Mouse (Mus musculus) embryonic facial prominence, embryonic 14.5 days (tissue): Measurements from ENCODE around the gene Dnase1l3. TPM values are rescaled to one million over a fixed set of nuclear protein-coding genes. Genes with fewer than 3 reads are reported as not detected.

Experiments
- ATAC-seq: fragments of 200-750 bp; cut with Nextera tagmentation; 2 replicates; pipeline ENCODE4 v1.8.0; 2017; ENCODE audit warnings: low read depth, moderate number of reproducible peaks, moderate TSS enrichment
- DNase-seq: peaks from one replicate; pipeline ENCODE4 v3.0.0-alpha.2; 2015; ENCODE audit warnings: low spot score
- H3K27ac ChIP-seq: fragments of 300-500 bp; sonication (generic); replicated peaks from 2 replicates; pipeline ENCODE4 v1.5.1; 2014; ENCODE audit warnings: low read depth, mild to moderate bottlenecking, low read length, moderate library complexity
- H3K27me3 ChIP-seq: fragments of 300-500 bp; sonication (generic); replicated peaks from 2 replicates; pipeline ENCODE4 v1.6.1; 2014; ENCODE audit warnings: low read length; ENCODE audit not compliant: control insufficient read depth, insufficient read depth
- H3K36me3 ChIP-seq: fragments of 300-500 bp; sonication (generic); 2 replicates; pipeline ENCODE4 v1.6.1; 2014; ENCODE audit warnings: low read length, mixed read lengths; ENCODE audit not compliant: control insufficient read depth, insufficient read depth
- H3K4me1 ChIP-seq: fragments of 300-500 bp; sonication (generic); 2 replicates; pipeline ENCODE4 v1.6.1; 2014; ENCODE audit warnings: antibody characterized with exemption, low read length; ENCODE audit not compliant: control insufficient read depth, insufficient read depth
- H3K4me2 ChIP-seq: fragments of 300-500 bp; sonication (generic); 2 replicates; pipeline ENCODE4 v1.6.1; 2014; ENCODE audit warnings: low read depth, mild to moderate bottlenecking, low read length, moderate library complexity, mixed read lengths
- H3K4me3 ChIP-seq: fragments of 300-500 bp; sonication (generic); 2 replicates; pipeline ENCODE4 v1.5.1; 2014; ENCODE audit warnings: low read depth, mild to moderate bottlenecking, low read length
- H3K9ac ChIP-seq: fragments of 300-500 bp; sonication (generic); 2 replicates; pipeline ENCODE4 v1.6.1; 2014; ENCODE audit warnings: low read depth, mild to moderate bottlenecking, low read length, moderate library complexity, mixed read lengths
- H3K9me3 ChIP-seq: fragments of 300-500 bp; sonication (generic); 2 replicates; pipeline ENCODE4 v1.6.1; 2016; ENCODE audit warnings: low read length; ENCODE audit not compliant: control insufficient read depth
- WGBS: fragments of 180-500 bp; shearing (Covaris S2); extraction: QIAGEN DNeasy Blood & Tissue Kit; methylation state at CpG from one replicate; pipeline ENCODE4 v1.1.7; 2014; 5-methylcytosine and 5-hydroxymethylcytosine counted together
- polyA plus RNA-seq: library from polyadenylated mRNA; unstranded; fragments of >200 nt; fragmentation: Nextera tagmentation; extraction: Ambion mirVana; gene quantifications from 2 replicates; pipeline ENCODE4 v1.2.1, GENCODE M21; 2014

The Dnase1l3 gene
- polyA plus RNA-seq, 1 experiment from 2014 or later: 0.89 TPM

DNA sequence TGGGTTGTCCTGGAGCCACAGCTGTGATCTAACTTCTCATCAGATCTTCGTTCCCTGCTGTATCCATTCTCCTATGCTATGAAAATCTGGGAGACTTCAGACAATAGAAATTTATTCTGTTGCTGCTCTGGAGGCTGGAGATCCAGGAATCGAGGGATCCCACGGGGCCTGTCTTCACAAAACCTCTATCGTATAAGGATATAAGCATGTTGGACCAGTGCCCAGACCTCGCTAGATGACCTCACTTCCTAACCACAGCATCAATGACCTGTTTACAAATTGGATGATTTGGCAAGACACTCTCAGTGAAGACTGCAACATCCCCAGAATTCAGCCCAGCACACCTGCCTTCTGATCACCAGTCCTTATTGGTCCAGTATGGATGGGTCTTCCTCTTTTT is 32.7 kb downstream of the Dnase1l3 start:
- H3K9me3 ChIP-seq: no peaks in the 10 kb centered on the region
- ATAC-seq (no peak), DNase-seq (peak; percentile 71)
- H3K27ac ChIP-seq: no peak overlapping the region
- H3K36me3 ChIP-seq: no peaks in the 10 kb centered on the region
- H3K4me2 ChIP-seq: no peak overlapping the region
- H3K4me1 ChIP-seq: no peaks in the 10 kb centered on the region
- H3K9ac ChIP-seq: no peak overlapping the region
- H3K27me3 ChIP-seq: no peaks in the 10 kb centered on the region
- H3K4me3 ChIP-seq: no peak overlapping the region
- 48% methylated on average over 5 of the region's 5 CpGs for WGBS

DNA sequence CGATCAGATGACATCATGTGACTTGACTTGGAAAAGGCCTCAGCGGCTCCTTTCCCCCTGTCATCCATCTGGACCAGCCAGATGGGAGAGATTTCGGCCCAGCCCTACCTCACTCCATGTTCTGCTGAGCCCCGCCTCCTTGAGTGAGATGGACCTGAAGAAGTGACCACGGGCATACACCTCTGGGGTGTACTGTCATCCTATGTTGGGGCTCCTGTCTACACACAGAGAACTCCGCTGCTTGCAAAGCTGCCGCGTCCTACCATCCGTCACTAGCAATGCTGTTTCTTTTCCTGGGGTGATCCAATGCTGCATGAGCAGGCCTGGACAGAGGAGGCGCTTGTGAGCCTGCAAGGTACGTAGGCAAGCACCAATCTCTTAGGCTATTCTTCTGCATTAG is 33.8 kb downstream of the Dnase1l3 start:
- no peak overlapping the region for H3K27ac ChIP-seq
- no peaks in the 10 kb centered on the region for H3K9me3 ChIP-seq
- no peak for ATAC-seq
- peak; percentile 38 for DNase-seq
- H3K9ac ChIP-seq: no peak overlapping the region
- 49% methylated on average over 11 of the region's 11 CpGs for WGBS
- no peaks in the 10 kb centered on the region for H3K27me3 ChIP-seq
- no peaks in the 10 kb centered on the region for H3K36me3 ChIP-seq
- no peaks in the 10 kb centered on the region for H3K4me1 ChIP-seq
- H3K4me2 ChIP-seq: no peak overlapping the region
- no peak overlapping the region for H3K4me3 ChIP-seq

DNA sequence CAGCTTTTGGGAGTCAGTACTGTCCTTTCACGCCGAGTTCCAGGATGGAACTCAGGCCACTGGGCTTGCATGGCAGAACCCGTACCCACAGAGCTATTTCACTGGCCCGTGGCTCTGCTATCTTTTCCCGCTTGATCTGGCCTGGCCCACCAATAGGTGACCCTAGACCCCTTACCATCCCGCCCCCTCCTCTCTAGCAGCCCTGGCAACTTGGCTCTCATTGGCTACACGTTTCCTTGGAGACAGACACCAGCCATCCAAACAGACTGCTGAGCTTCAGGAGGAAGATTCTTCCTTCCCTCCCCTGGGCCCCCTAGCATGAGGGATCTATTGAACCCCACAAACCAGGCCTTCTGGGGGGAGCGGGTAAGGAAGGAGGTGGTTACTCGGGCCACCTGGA is 37.3 kb downstream of the Dnase1l3 start, which contains the start of gene Gm45521:
TSS of gene Gm45521 (plus strand) at position 240 of the 400 bp plus-strand sequence.
- H3K27ac ChIP-seq: no peak within 1 kb of the TSS
- no peaks in the 10 kb centered on the region for H3K4me1 ChIP-seq
- 0 out of 2 replicates have a peak, but pooled peaks cover under 1% of the 10 kb centered on the region for H3K36me3 ChIP-seq
- ATAC-seq: no peak
- H3K4me3 ChIP-seq: no peak within 1 kb of the TSS
- no peak for DNase-seq
- no peaks in the 10 kb centered on the region for H3K27me3 ChIP-seq
- H3K9me3 ChIP-seq: no peaks in the 10 kb centered on the region
- WGBS: 56% methylated on average over 9 of the region's 9 CpGs
- no peak within 1 kb of the TSS for H3K4me2 ChIP-seq
- H3K9ac ChIP-seq: no peak within 1 kb of the TSS

DNA sequence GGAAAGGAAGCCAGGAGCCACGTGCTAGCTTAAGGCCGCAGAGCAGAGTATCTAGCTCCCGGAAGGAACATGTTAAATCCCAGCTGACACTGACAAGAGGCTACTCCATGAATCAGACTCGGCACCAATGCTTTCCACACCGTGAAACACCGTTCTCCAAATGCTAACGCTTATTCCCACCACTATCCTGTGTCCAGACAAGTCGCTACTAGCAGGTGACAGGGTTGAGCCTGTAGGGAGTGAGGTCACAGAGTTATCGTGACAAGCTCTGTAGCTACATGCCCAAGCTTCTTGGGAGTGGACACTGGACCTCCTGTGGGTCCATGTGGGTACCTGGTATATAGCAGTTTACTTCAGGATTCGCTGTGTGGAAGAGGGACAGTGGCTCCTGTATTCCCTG is 37.9 kb downstream of the Dnase1l3 start:
- H3K4me3 ChIP-seq: no peak overlapping the region
- H3K4me2 ChIP-seq: no peak overlapping the region
- peaks cover 6% of the 10 kb centered on the region; the same call in 1 of the 2 replicates for H3K36me3 ChIP-seq
- 64% methylated on average over 10 of the region's 10 CpGs for WGBS
- no peak overlapping the region for H3K27ac ChIP-seq
- H3K9ac ChIP-seq: no peak overlapping the region
- H3K27me3 ChIP-seq: no peaks in the 10 kb centered on the region
- ATAC-seq (no peak), DNase-seq (no peak)
- H3K4me1 ChIP-seq: no peaks in the 10 kb centered on the region
- no peaks in the 10 kb centered on the region for H3K9me3 ChIP-seq

DNA sequence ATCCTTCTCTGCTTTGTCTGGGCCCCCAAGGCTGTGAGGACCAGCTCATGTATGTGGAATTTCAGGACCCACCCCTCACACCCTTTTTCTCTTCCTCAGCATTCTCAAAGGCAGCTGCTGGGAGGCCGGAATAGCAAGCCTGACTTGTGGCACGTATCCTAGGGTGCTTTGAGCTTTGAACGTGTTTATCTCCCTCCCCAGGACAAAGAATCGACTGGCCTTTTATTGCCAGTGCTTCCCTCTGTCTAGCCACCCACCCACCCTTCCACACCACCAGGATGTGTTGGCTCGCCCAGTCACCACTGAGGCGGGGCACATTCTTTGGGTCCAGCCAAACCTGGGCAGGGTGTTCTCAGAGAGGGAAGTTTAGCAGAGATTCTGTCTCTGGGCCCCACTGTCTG is 40.3 kb downstream of the Dnase1l3 start:
- Histone ChIP-seq H3K36me3 (peaks cover 24% of the 10 kb centered on the region), H3K27ac (peak overlapping the region; percentile 59; the same call in 1 of the 2 replicates), H3K4me2 (no peak overlapping the region), H3K9me3 (no peaks in the 10 kb centered on the region), H3K4me3 (no peak overlapping the region), H3K27me3 (no peaks in the 10 kb centered on the region), H3K4me1 (no peaks in the 10 kb centered on the region), H3K9ac (no peak overlapping the region)
- DNase-seq: peak; percentile 80
- WGBS: 40% methylated on average over 6 of the region's 6 CpGs
- peak; percentile 30 for ATAC-seq

DNA sequence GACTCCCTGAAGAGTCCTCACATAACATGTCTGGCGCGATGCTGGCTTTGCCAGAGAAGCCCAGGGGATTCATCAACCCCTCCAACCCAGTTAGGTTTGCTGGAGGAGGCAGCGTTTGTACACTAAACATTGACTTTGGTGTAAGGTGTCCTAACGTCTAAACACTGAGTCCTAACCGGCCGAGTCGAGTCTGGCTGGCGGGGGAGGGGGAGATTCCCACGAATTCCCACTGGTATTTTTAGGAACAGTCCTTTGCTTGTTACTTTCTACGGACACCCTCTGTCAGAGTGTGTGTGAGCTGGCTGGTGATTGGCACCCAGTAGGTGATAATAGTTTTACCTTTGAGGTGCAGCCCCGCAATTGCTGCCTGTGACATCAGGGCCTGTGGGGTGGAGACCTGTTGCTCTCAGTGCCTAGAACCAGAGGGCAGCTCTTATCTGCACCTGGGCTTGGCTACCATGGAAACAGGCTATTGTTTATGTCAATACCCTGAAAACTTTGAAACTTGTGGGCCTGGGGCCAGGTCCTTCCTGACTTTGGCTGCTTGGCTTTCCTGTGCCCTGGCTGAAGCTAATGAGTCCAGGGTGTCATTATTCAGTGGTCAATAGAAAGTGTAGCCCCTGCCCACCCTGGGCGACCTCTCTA is 41.6 kb downstream of the Dnase1l3 start:
- Histone ChIP-seq H3K27me3 (no peaks in the 10 kb centered on the region), H3K27ac (no peak overlapping the region; the same call in 1 of the 2 replicates), H3K36me3 (peaks cover 37% of the 10 kb centered on the region), H3K9ac (no peak overlapping the region), H3K4me3 (no peak overlapping the region), H3K9me3 (no peaks in the 10 kb centered on the region), H3K4me1 (no peaks in the 10 kb centered on the region), H3K4me2 (no peak overlapping the region)
- ATAC-seq (peak; percentile 30; the same call in 1 of the 2 replicates), DNase-seq (peak; percentile 40)
- WGBS: 27% methylated on average over 12 of the region's 12 CpGs

DNA sequence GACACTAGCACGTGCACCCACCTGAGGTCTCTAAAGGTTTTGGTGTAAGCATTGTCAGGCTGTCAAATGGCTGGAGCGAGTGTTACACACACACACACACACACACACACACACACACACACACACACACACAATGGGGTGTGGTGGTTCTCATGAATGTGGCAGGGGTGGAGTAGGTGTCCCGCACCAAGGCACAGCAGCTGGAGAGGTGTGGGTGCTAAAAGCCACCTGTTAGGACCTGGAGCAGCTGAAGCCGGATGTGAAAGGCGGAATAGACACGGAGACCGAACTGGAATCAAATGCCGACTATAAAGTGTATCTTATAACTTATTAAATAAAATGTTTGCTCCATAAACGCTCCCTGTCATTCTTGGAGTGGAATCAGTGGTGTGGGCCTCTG is 43.1 kb downstream of the Dnase1l3 start:
- DNase-seq (no peak), ATAC-seq (no peak)
- H3K36me3 ChIP-seq: peaks cover 47% of the 10 kb centered on the region
- H3K9me3 ChIP-seq: no peaks in the 10 kb centered on the region
- H3K27me3 ChIP-seq: no peaks in the 10 kb centered on the region
- 95% methylated on average over 9 of the region's 9 CpGs for WGBS
- no peaks in the 10 kb centered on the region for H3K4me1 ChIP-seq
- no peak overlapping the region for H3K4me2 ChIP-seq
- H3K4me3 ChIP-seq: no peak overlapping the region
- no peak overlapping the region for H3K9ac ChIP-seq
- H3K27ac ChIP-seq: no peak overlapping the region

DNA sequence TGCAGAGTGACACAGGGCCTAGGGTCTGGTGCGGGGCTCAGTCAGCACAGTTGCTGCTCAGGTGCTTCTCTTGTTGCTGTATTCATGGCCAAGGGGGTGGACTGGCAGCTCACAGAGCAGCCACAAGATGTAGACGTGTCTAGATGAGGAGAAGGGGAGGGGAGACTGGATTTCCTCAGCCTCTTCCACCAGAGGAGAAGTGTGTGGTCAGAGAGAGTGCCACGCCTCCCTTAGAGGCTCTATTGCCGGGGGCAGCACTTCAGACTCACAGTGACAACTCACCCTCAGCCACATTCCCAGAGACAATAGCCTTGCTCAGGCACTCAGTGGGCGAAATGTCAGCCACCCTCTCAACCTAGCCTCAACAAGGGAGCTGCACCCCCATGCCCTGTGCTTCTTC is 49.1 kb downstream of the Dnase1l3 start:
- peaks cover 5% of the 10 kb centered on the region; the same call in 1 of the 2 replicates for H3K4me1 ChIP-seq
- no peaks in the 10 kb centered on the region for H3K27me3 ChIP-seq
- H3K4me2 ChIP-seq: no peak overlapping the region
- no peak overlapping the region for H3K9ac ChIP-seq
- WGBS: 85% methylated on average over 5 of the region's 5 CpGs
- H3K4me3 ChIP-seq: no peak overlapping the region
- no peaks in the 10 kb centered on the region for H3K9me3 ChIP-seq
- no peak overlapping the region for H3K27ac ChIP-seq
- DNase-seq: no peak
- H3K36me3 ChIP-seq: peaks cover 83% of the 10 kb centered on the region
- ATAC-seq: no peak
